Mouse (Mus musculus) liver, embryonic 13.5 days (tissue): ENCODE data around the gene Prkce. TPM values are rescaled to one million over a fixed set of nuclear protein-coding genes. Genes with fewer than 3 reads are reported as not detected.

ENCODE experiments used
- ATAC-seq: fragments of 200-750 bp; cut with Nextera tagmentation; 2 replicates; pipeline ENCODE4 v1.8.0; 2017; ENCODE audit warnings: low read depth, mild to moderate bottlenecking, moderate number of reproducible peaks, moderate library complexity
- DNase-seq: peaks from one replicate; pipeline ENCODE4 v3.0.0; 2022
- H3K27ac ChIP-seq: fragments of 300-500 bp; sonication (generic); 2 replicates; pipeline ENCODE4 v1.5.1; 2015; ENCODE audit warnings: moderate library complexity, mild to moderate bottlenecking, inconsistent platforms
- H3K27me3 ChIP-seq: fragments of 300-500 bp; sonication (generic); 2 replicates; pipeline ENCODE4 v1.6.1; 2015; ENCODE audit warnings: mild to moderate bottlenecking, inconsistent platforms
- H3K36me3 ChIP-seq: fragments of 300-500 bp; sonication (generic); 2 replicates; pipeline ENCODE4 v1.6.1; 2015; ENCODE audit warnings: mild to moderate bottlenecking, inconsistent platforms
- H3K4me1 ChIP-seq: fragments of 300-500 bp; sonication (generic); replicated peaks from 2 replicates; pipeline ENCODE4 v1.6.1; 2015; ENCODE audit warnings: inconsistent platforms
- H3K4me2 ChIP-seq: fragments of 300-500 bp; sonication (generic); 2 replicates; pipeline ENCODE4 v1.6.1; 2015; ENCODE audit warnings: inconsistent platforms, mild to moderate bottlenecking, moderate library complexity
- H3K4me3 ChIP-seq: fragments of 300-500 bp; sonication (generic); replicated peaks from 2 replicates; pipeline ENCODE4 v1.5.1; 2015; ENCODE audit warnings: mild to moderate bottlenecking, inconsistent platforms
- H3K9ac ChIP-seq: fragments of 300-500 bp; sonication (generic); 2 replicates; pipeline ENCODE4 v1.6.1; 2015; ENCODE audit warnings: mild to moderate bottlenecking, inconsistent platforms
- H3K9me3 ChIP-seq: fragments of 300-500 bp; sonication (generic); replicated peaks from 2 replicates; pipeline ENCODE4 v1.6.1; 2016; ENCODE audit warnings: inconsistent platforms
- WGBS: fragments of 180-500 bp; shearing (Covaris S2); methylation state at CpG from one replicate; pipeline ENCODE4 v1.1.7; 2015; ENCODE audit not compliant: insufficient replicate concordance; 5-methylcytosine and 5-hydroxymethylcytosine counted together
- polyA plus RNA-seq: library from polyadenylated mRNA; unstranded; fragments of >200 nt; fragmentation: Nextera tagmentation; extraction: Ambion mirVana; gene quantifications from 2 replicates; pipeline ENCODE4 v1.2.1, GENCODE M21; 2015

The Prkce gene
- polyA plus RNA-seq, 1 experiment from 2014 or later, result 0.90 TPM

DNA sequence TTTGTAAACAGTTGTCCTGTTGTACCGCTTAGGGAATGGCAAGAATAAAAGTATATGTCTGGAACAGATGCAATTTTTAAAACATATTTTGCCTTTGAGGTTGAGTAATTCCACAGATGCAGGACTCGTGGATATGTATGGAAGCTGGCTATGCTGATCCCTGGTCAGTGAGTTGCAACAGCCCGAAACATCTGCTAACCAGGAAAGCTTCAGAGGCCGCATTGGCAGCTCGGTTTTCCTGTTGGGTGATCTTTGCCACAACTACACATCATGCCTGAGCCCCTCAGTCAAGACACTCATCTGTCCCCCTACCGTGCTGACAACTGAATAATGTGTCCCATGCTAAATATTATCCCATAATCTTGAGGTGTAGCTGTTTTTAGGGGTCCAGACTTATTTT is 404.6 kb downstream of the Prkce start:
- no peaks in the 10 kb centered on the region for H3K9me3 ChIP-seq
- WGBS, result 55% methylated on average over 6 of the region's 6 CpGs
- no peak overlapping the region for H3K4me2 ChIP-seq
- H3K27me3 ChIP-seq, result no peaks in the 10 kb centered on the region
- no peaks in the 10 kb centered on the region for H3K4me1 ChIP-seq
- H3K27ac ChIP-seq, result no peak overlapping the region
- H3K9ac ChIP-seq, result no peak overlapping the region
- H3K4me3 ChIP-seq, result no peak overlapping the region
- H3K36me3 ChIP-seq, result no peaks in the 10 kb centered on the region
- DNase-seq (no peak), ATAC-seq (no peak)

DNA sequence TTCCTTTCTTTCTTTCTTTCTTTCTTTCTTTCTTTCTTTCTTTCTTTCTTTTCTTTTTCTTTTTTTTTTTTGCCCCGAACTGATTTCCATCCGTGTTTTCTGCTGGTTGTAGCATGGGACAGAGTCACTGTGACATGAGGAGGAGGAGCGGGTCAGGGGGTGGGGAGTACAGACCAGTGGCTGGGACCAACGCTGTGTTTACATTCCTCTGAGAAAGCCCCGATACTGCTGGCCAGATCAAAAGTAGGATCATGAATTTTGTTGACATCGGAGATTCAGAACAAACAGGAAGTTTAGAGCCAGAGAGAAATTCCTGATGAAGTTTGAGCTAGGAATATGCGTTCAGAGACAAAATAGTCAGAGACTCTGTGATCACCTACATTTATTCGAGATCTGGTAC is 405.0 kb downstream of the Prkce start:
- DNase-seq (no peak), ATAC-seq (no peak)
- Histone ChIP-seq H3K4me2 (no peak overlapping the region), H3K36me3 (no peaks in the 10 kb centered on the region), H3K27ac (no peak overlapping the region), H3K4me1 (no peaks in the 10 kb centered on the region), H3K9me3 (no peaks in the 10 kb centered on the region), H3K27me3 (no peaks in the 10 kb centered on the region), H3K9ac (no peak overlapping the region), H3K4me3 (no peak overlapping the region)
- WGBS, result 48% methylated on average over 8 of the region's 8 CpGs

DNA sequence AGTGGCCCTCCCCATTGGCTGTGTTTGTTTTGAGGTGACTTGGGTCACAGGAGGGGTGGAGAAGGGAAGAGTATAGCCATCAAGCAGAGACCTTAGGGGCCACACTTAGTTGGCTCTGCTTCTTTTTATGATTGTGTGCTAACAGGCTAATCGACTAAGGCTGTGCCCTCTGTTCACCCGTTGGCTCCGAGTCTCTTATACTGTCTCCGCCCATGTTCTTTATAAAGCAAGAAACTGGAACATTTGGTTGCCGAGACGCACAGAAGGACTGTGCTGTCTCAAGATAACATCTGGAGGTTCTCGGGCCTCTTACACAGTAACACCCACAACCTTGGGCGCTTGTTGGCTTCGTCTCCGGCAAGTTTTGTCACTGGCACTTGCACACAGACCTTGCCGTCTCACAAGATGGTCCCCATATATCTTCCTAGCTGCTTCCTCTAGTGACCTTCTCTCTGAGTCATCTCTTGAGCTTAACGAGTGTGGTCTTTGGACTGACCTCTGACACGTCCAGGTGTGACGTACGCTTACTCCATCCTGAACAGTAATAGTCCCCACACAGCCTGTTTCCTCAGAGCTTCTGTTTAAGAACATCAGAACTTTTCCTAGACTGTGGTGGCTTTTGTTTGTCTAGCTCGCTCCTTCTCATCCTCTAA is 406.1 kb downstream of the Prkce start:
- WGBS, result 73% methylated on average over 16 of the region's 16 CpGs
- Histone ChIP-seq H3K36me3 (no peaks in the 10 kb centered on the region), H3K4me1 (no peaks in the 10 kb centered on the region), H3K9ac (no peak overlapping the region), H3K4me2 (no peak overlapping the region), H3K9me3 (no peaks in the 10 kb centered on the region), H3K4me3 (no peak overlapping the region), H3K27ac (no peak overlapping the region), H3K27me3 (no peaks in the 10 kb centered on the region)
- ATAC-seq, result no peak
- DNase-seq, result no peak

DNA sequence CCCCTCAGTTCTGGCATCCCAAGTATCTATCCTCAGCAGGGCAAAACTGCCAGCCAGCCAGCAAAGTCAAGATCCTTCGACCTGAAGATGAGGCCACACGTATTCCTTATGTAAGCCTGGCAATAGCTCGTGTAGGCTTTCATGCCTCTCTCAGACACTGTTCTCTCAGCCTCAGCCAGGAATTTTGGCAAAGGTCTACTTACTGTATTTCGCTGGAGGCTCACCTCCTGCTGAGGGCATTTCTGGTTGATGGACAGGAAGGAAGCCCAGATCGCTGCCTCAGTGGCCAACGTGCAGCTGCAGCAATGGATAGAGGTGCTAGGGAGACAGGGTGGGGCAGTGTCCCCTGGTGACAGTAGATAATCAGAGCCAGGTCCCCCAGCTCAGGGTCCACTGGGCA is 413.1 kb downstream of the Prkce start:
- Histone ChIP-seq H3K9ac (no peak overlapping the region), H3K9me3 (no peaks in the 10 kb centered on the region), H3K36me3 (no peaks in the 10 kb centered on the region), H3K4me1 (no peaks in the 10 kb centered on the region), H3K4me2 (no peak overlapping the region), H3K27ac (no peak overlapping the region), H3K27me3 (no peaks in the 10 kb centered on the region), H3K4me3 (no peak overlapping the region)
- no peak for DNase-seq
- ATAC-seq, result no peak
- WGBS, result 46% methylated on average over 6 of the region's 6 CpGs

DNA sequence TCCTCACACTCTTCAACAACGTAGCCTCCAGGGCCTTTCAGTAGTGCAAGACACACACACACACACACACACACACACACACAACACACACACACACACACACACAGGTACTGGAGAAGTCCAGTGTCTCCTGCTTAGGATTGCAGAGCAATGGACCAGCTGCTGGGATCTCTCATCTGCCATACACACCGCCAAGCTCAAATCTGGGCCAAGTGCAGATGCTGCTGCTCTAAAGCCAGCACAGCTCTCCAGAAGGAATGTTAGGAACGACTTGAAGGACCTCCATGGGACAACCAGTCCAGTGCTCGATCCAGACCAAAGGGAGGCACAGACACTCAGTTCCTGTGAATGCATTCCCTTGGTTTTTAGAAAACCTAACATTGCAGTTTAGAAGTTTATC is 414.8 kb downstream of the Prkce start:
- no peaks in the 10 kb centered on the region for H3K4me1 ChIP-seq
- H3K36me3 ChIP-seq, result no peaks in the 10 kb centered on the region
- DNase-seq (no peak), ATAC-seq (no peak)
- H3K4me3 ChIP-seq, result no peak overlapping the region
- H3K27ac ChIP-seq, result no peak overlapping the region
- no peak overlapping the region for H3K4me2 ChIP-seq
- H3K9me3 ChIP-seq, result no peaks in the 10 kb centered on the region
- no peaks in the 10 kb centered on the region for H3K27me3 ChIP-seq
- 61% methylated on average over 4 of the region's 4 CpGs for WGBS
- no peak overlapping the region for H3K9ac ChIP-seq

DNA sequence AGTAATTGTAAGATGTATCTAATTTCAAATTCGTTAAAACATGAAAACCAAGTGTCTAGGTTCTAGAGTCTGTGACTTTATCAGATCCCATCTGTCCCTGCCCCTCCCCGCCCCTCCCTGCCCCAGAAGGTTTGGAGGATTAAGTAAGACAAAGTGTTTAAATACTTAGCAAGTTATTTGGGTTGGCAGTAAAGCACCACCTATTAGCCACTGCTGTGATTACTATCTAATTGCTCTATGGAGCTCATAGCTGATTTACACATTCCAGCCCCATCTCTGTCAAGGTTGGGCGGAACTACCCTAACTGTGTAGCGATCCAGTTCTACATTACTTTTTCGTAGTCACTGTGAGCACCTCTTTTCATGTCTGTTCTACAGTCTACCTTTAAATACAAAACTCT is 418.9 kb downstream of the Prkce start:
- DNase-seq (no peak), ATAC-seq (no peak)
- no peaks in the 10 kb centered on the region for H3K27me3 ChIP-seq
- no peak overlapping the region for H3K27ac ChIP-seq
- WGBS, result 63% methylated on average over 5 of the region's 5 CpGs
- H3K9ac ChIP-seq, result no peak overlapping the region
- H3K36me3 ChIP-seq, result no peaks in the 10 kb centered on the region
- no peaks in the 10 kb centered on the region for H3K9me3 ChIP-seq
- H3K4me3 ChIP-seq, result no peak overlapping the region
- no peak overlapping the region for H3K4me2 ChIP-seq
- H3K4me1 ChIP-seq, result no peaks in the 10 kb centered on the region

DNA sequence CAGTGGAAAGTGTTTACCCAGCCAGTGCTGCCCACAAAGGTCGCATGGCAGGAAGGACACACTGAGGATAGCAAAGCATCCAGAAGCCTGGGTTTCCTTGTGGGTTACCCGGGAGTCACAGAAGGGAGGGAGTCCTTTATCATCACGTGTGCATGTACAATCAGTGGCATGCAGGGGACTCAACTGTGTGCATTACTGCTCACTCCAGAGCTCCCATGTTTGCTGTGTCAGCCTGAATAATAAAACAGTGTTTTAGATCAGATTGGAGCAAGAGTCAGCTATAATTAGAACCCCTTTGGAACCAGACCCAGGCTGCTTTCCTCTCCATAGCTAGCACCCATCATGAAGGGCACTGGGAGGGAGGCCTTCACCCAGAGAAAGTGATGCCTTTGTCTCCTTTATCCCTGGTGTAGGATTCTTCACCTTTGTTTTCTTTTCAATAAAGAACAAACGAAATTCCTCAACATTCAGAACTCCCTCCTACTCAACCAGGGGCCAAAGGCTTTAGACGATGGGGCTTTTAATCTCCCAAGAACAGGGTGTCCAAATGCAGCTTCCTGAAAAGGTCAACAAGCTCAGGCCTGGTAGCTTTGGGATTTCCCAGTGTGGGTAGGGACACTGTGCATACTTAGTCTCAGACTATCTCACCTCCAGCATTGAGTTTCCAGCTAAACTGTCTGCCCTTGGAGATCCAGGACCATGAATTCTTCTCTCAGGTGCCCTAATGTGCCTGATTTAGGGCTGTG is 421.3 kb downstream of the Prkce start:
- Histone ChIP-seq H3K27ac (no peak overlapping the region), H3K4me1 (no peaks in the 10 kb centered on the region), H3K9me3 (no peaks in the 10 kb centered on the region), H3K4me3 (no peak overlapping the region), H3K9ac (no peak overlapping the region), H3K4me2 (no peak overlapping the region), H3K27me3 (no peaks in the 10 kb centered on the region), H3K36me3 (no peaks in the 10 kb centered on the region)
- 43% methylated on average over 5 of the region's 5 CpGs for WGBS
- DNase-seq (no peak), ATAC-seq (no peak)

DNA sequence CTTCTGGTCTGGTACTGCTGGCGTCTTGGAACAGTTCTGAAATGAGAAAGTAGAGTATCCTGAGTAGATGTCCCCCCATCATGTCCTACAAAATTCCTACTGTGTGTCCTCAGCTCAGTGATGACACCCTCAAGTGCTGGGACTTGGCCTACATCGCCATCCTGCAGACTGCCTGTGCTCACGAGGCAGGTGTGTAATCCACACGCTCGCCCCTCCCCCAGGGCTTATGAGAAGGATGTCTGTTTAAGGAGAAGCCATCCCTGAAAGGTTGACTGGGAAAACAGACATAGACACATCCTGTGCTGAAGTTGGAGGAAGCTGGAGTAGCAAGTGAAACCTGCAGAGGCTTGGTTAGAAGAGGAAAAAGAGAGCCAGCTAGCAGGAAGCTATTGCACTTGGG is 422.1 kb downstream of the Prkce start:
- Histone ChIP-seq H3K4me3 (no peak overlapping the region), H3K27me3 (no peaks in the 10 kb centered on the region), H3K36me3 (no peaks in the 10 kb centered on the region), H3K9ac (no peak overlapping the region), H3K4me1 (no peaks in the 10 kb centered on the region), H3K9me3 (no peaks in the 10 kb centered on the region), H3K27ac (no peak overlapping the region), H3K4me2 (no peak overlapping the region)
- WGBS, result 62% methylated on average over 5 of the region's 5 CpGs
- no peak for DNase-seq
- no peak for ATAC-seq

DNA sequence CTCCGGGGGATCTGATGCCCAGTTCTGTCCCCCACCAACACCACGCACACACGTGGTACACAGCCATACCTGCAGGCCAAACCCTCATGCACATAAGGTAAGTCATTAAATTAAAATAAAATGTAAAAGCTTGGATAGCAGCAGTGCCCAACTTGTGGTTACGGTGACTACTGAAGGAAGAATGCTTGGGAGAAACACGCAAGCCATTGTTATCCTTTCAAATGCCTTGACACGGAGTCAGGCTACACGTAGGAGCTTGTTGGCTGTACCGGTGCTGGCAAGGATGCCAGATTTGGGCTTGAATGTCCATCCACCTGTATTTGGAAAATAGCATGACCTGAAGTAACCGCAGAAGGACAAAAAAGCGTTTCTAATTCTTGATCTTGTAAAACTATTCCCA is 423.7 kb downstream of the Prkce start:
- ATAC-seq (no peak), DNase-seq (no peak)
- H3K9me3 ChIP-seq, result no peaks in the 10 kb centered on the region
- 79% methylated on average over 10 of the region's 10 CpGs for WGBS
- H3K4me2 ChIP-seq, result no peak overlapping the region
- no peak overlapping the region for H3K4me3 ChIP-seq
- H3K36me3 ChIP-seq, result no peaks in the 10 kb centered on the region
- no peak overlapping the region for H3K9ac ChIP-seq
- no peak overlapping the region for H3K27ac ChIP-seq
- no peaks in the 10 kb centered on the region for H3K4me1 ChIP-seq
- no peaks in the 10 kb centered on the region for H3K27me3 ChIP-seq

DNA sequence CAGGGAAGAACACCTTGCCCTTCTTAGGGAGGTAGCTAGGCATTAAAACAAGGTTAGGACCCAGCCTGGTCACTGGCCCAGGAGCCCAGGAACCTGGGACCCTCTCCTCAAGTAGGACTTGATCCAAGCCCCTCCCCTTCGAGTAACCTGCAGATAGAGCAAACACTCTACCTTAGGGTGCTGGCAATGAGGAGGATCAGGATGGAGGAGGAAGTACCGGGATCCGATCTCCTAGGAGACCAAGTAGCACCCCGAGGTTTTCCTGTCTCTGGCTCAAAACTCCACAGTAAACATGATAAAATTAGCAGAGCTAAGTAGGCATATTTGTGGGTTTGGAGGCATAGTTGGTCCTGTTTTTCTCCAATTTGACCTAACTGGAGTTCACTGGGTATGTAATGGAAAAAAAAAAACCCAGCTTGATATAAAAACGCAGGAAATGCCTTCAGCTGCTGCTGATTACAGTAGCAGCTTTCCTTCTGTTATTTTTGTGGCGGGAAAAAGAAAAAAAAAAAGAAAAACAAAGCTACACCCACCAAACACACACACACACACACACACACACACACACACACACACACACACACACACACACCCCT is 425.5 kb downstream of the Prkce start:
- H3K4me1 ChIP-seq, result no peaks in the 10 kb centered on the region
- 43% methylated on average over 5 of the region's 6 CpGs for WGBS
- H3K4me3 ChIP-seq, result no peak overlapping the region
- H3K9me3 ChIP-seq, result no peaks in the 10 kb centered on the region
- no peak overlapping the region for H3K27ac ChIP-seq
- ATAC-seq, result no peak
- no peaks in the 10 kb centered on the region for H3K36me3 ChIP-seq
- no peak for DNase-seq
- H3K27me3 ChIP-seq, result no peaks in the 10 kb centered on the region
- no peak overlapping the region for H3K9ac ChIP-seq
- H3K4me2 ChIP-seq, result no peak overlapping the region

DNA sequence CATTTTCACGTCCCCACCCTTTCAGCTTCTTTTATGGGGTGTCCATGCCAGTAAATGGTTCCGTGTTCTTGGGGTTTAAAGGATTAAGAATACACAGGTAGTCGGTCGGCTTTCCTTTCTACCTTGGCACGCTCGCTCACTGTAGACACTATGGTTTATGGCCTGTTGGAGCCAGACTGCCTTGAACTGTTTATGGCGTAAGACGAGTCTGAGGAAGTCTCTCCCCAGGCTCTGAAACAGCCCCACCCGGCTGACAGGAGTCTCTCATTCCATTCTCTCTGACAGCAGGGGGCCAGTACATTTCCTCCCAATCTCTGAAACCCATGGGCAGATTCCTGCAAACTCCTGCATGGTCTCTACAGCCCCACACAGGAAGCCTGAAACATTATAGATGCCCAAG is 427.9 kb downstream of the Prkce start:
- no peak overlapping the region for H3K27ac ChIP-seq
- no peak for ATAC-seq
- H3K9me3 ChIP-seq, result no peaks in the 10 kb centered on the region
- no peak overlapping the region for H3K4me3 ChIP-seq
- DNase-seq, result no peak
- no peaks in the 10 kb centered on the region for H3K36me3 ChIP-seq
- H3K27me3 ChIP-seq, result no peaks in the 10 kb centered on the region
- no peak overlapping the region for H3K4me2 ChIP-seq
- WGBS, result 65% methylated on average over 9 of the region's 9 CpGs
- H3K9ac ChIP-seq, result no peak overlapping the region
- H3K4me1 ChIP-seq, result no peaks in the 10 kb centered on the region

DNA sequence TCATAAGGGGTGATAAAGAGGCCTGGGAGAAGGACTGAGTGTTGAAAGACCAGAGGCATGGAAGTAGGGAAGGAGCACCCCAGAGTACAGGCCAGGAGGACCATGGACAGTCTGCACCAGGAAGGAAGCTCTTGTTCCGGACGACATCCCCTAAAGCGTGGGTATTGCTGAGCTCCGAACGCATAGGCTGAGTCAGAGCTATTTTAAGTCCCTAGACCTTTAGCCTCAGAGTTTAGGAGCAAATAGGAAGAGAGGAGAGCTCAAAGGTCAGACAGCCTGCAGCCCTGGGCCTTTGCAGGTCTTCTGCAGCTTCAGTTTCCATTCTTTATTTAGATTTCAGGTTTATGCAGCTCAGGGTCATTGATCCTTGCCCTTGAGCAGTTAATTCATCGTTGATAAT is 433.5 kb downstream of the Prkce start:
- 27% methylated on average over 6 of the region's 6 CpGs for WGBS
- Histone ChIP-seq H3K27me3 (no peaks in the 10 kb centered on the region), H3K9me3 (no peaks in the 10 kb centered on the region), H3K36me3 (no peaks in the 10 kb centered on the region), H3K4me3 (no peak overlapping the region), H3K27ac (no peak overlapping the region), H3K4me1 (no peaks in the 10 kb centered on the region), H3K4me2 (no peak overlapping the region), H3K9ac (no peak overlapping the region)
- ATAC-seq (peak; percentile 68), DNase-seq (no peak)
